Mouse (Mus musculus) neural tube, embryonic 14.5 days (tissue): Measurements from ENCODE around the gene Ewsr1. TPM values are rescaled to one million over a fixed set of nuclear protein-coding genes. Genes with fewer than 3 reads are reported as not detected.

Source experiments
- ATAC-seq: fragments of 200-750 bp; cut with Nextera tagmentation; 2 replicates; pipeline ENCODE4 v1.8.0; 2017; ENCODE audit warnings: low read depth, mild to moderate bottlenecking, moderate TSS enrichment, moderate library complexity
- H3K27ac ChIP-seq: fragments of 300-500 bp; sonication (generic); 2 replicates; pipeline ENCODE4 v1.5.1; 2014; ENCODE audit warnings: low read depth, mild to moderate bottlenecking, control low read depth, low read length, moderate library complexity, mixed read lengths
- H3K27me3 ChIP-seq: fragments of 300-500 bp; sonication (generic); 2 replicates; pipeline ENCODE4 v1.6.1; 2014; ENCODE audit warnings: low read length; ENCODE audit not compliant: control insufficient read depth, insufficient read depth
- H3K36me3 ChIP-seq: fragments of 300-500 bp; sonication (generic); 2 replicates; pipeline ENCODE4 v1.6.1; 2014; ENCODE audit warnings: low read length, mixed read lengths; ENCODE audit not compliant: control insufficient read depth, insufficient read depth
- H3K4me1 ChIP-seq: fragments of 300-500 bp; sonication (generic); 2 replicates; pipeline ENCODE4 v1.6.1; 2014; ENCODE audit warnings: low read length; ENCODE audit not compliant: control insufficient read depth, insufficient read depth
- H3K4me2 ChIP-seq: fragments of 300-500 bp; sonication (generic); 2 replicates; pipeline ENCODE4 v1.6.1; 2014; ENCODE audit warnings: mild to moderate bottlenecking, low read depth, low read length, control low read depth
- H3K4me3 ChIP-seq: fragments of 300-500 bp; sonication (generic); 2 replicates; pipeline ENCODE4 v1.5.1; 2014; ENCODE audit warnings: low read depth, low read length, control low read depth, mixed read lengths
- H3K9ac ChIP-seq: fragments of 300-500 bp; sonication (generic); replicated peaks from 2 replicates; pipeline ENCODE4 v1.6.1; 2014; ENCODE audit warnings: low read depth, mild to moderate bottlenecking, control low read depth, low read length, mixed read lengths
- H3K9me3 ChIP-seq: fragments of 300-500 bp; sonication (generic); 2 replicates; pipeline ENCODE4 v1.6.1; 2016; ENCODE audit warnings: low read length; ENCODE audit not compliant: control insufficient read depth
- WGBS: fragments of 180-500 bp; shearing (Covaris S2); extraction: QIAGEN DNeasy Blood & Tissue Kit; methylation state at CpG from one replicate; pipeline ENCODE4 v1.1.7; 2014; 5-methylcytosine and 5-hydroxymethylcytosine counted together
- polyA plus RNA-seq: library from polyadenylated mRNA; unstranded; fragments of >200 nt; fragmentation: Nextera tagmentation; extraction: Ambion mirVana; gene quantifications from 2 replicates; pipeline ENCODE4 v1.2.1, GENCODE M21; 2014

Ewsr1 gene
- polyA plus RNA-seq, result 320 and 364 TPM in 2 replicates

- Histone ChIP-seq H3K9ac (peak within 1 kb of the TSS; percentile 96), H3K4me1 (peaks cover 29% of the 10 kb centered on the region), H3K9me3 (no peaks in the 10 kb centered on the region), H3K36me3 (no peaks in the 10 kb centered on the region), H3K4me3 (peak within 1 kb of the TSS; percentile 100), H3K27ac (peak within 1 kb of the TSS; percentile 99), H3K27me3 (no peaks in the 10 kb centered on the region), H3K4me2 (peak within 1 kb of the TSS; percentile 93)
- ATAC-seq, result peak; percentile 90
- WGBS, result under 1% methylated on average over 79 of the region's 92 CpGs
Observed at GRCm38 (mm10) chr11:5098736-5099542, at the start of gene Ewsr1, which contains the start of gene Rhbdd3. Gene Ewsr1, minus strand, starts transcription at chr11:5099266. Gene Rhbdd3, plus strand, starts transcription at chr11:5098926.

- Histone ChIP-seq H3K4me1 (peaks cover 7% of the 10 kb centered on the region; the same call in 1 of the 2 replicates), H3K9ac (no peak overlapping the region), H3K27me3 (no peaks in the 10 kb centered on the region), H3K27ac (no peak overlapping the region), H3K4me2 (no peak overlapping the region), H3K36me3 (no peaks in the 10 kb centered on the region), H3K4me3 (no peak overlapping the region), H3K9me3 (no peaks in the 10 kb centered on the region)
- ATAC-seq, result no peak
- 81% methylated on average over 3 of the region's 3 CpGs for WGBS
Observed at GRCm38 (mm10) chr11:5145600-5145999, 46.5 kb upstream of the Ewsr1 start.

- 94% methylated on average over 2 of the region's 2 CpGs for WGBS
- H3K27ac ChIP-seq, result no peak overlapping the region
Observed at GRCm38 (mm10) chr11:5141965-5142364, 42.9 kb upstream of the Ewsr1 start.

GRCm38 (mm10) chr11:5141252-5141651, 42.2 kb upstream of the Ewsr1 start:
- Histone ChIP-seq H3K4me3 (no peak overlapping the region), H3K4me2 (no peak overlapping the region), H3K9me3 (no peaks in the 10 kb centered on the region), H3K36me3 (no peaks in the 10 kb centered on the region), H3K27me3 (no peaks in the 10 kb centered on the region), H3K27ac (no peak overlapping the region), H3K9ac (no peak overlapping the region), H3K4me1 (peaks cover 7% of the 10 kb centered on the region; the same call in 1 of the 2 replicates)
- no peak for ATAC-seq
- WGBS, result 87% methylated on average over 5 of the region's 5 CpGs

More at GRCm38 (mm10) chr11:5141965-5142364, 42.9 kb upstream of the Ewsr1 start:
- H3K4me2 ChIP-seq, result no peak overlapping the region
- H3K36me3 ChIP-seq, result no peaks in the 10 kb centered on the region
- no peak overlapping the region for H3K9ac ChIP-seq
- H3K9me3 ChIP-seq, result no peaks in the 10 kb centered on the region
- ATAC-seq, result no peak
- H3K27me3 ChIP-seq, result no peaks in the 10 kb centered on the region
- H3K4me3 ChIP-seq, result no peak overlapping the region
- H3K4me1 ChIP-seq, result peaks cover 7% of the 10 kb centered on the region; the same call in 1 of the 2 replicates

- H3K27me3 ChIP-seq, result no peaks in the 10 kb centered on the region
- peak; percentile 48 for ATAC-seq
- H3K4me2 ChIP-seq, result no peak overlapping the region
- H3K4me1 ChIP-seq, result peaks cover 7% of the 10 kb centered on the region; the same call in 1 of the 2 replicates
- no peak overlapping the region for H3K4me3 ChIP-seq
- no peak overlapping the region for H3K9ac ChIP-seq
- WGBS, result 45% methylated on average over 8 of the region's 8 CpGs
- H3K9me3 ChIP-seq, result no peaks in the 10 kb centered on the region
- no peak overlapping the region for H3K27ac ChIP-seq
- H3K36me3 ChIP-seq, result no peaks in the 10 kb centered on the region
Observed at GRCm38 (mm10) chr11:5140619-5141018, 41.6 kb upstream of the Ewsr1 start.

GRCm38 (mm10) chr11:5139372-5139771, 40.3 kb upstream of the Ewsr1 start:
- 87% methylated on average over 9 of the region's 9 CpGs for WGBS
- ATAC-seq, result no peak
- Histone ChIP-seq H3K4me3 (no peak overlapping the region), H3K27ac (no peak overlapping the region), H3K36me3 (no peaks in the 10 kb centered on the region), H3K9me3 (no peaks in the 10 kb centered on the region), H3K27me3 (no peaks in the 10 kb centered on the region), H3K9ac (no peak overlapping the region), H3K4me1 (peaks cover 7% of the 10 kb centered on the region; the same call in 1 of the 2 replicates), H3K4me2 (no peak overlapping the region)

GRCm38 (mm10) chr11:5138642-5139041, 39.6 kb upstream of the Ewsr1 start:
- Histone ChIP-seq H3K9me3 (no peaks in the 10 kb centered on the region), H3K4me3 (no peak overlapping the region), H3K27ac (no peak overlapping the region), H3K4me2 (no peak overlapping the region), H3K27me3 (no peaks in the 10 kb centered on the region), H3K36me3 (no peaks in the 10 kb centered on the region), H3K9ac (no peak overlapping the region), H3K4me1 (peaks cover 7% of the 10 kb centered on the region; the same call in 1 of the 2 replicates)
- ATAC-seq, result no peak
- WGBS, result 96% methylated on average over 2 of the region's 2 CpGs

GRCm38 (mm10) chr11:5135914-5136313, 36.8 kb upstream of the Ewsr1 start:
- 78% methylated on average over 11 of the region's 11 CpGs for WGBS
- H3K36me3 ChIP-seq, result no peaks in the 10 kb centered on the region

GRCm38 (mm10) chr11:5132751-5133150, 33.7 kb upstream of the Ewsr1 start:
- Histone ChIP-seq H3K36me3 (no peaks in the 10 kb centered on the region), H3K4me2 (no peak overlapping the region), H3K4me1 (peaks cover 10% of the 10 kb centered on the region), H3K4me3 (no peak overlapping the region), H3K27me3 (no peaks in the 10 kb centered on the region), H3K9ac (no peak overlapping the region), H3K9me3 (no peaks in the 10 kb centered on the region), H3K27ac (no peak overlapping the region)
- ATAC-seq, result no peak
- 83% methylated on average over 4 of the region's 4 CpGs for WGBS

More at GRCm38 (mm10) chr11:5135914-5136313, 36.8 kb upstream of the Ewsr1 start:
- Histone ChIP-seq H3K9me3 (no peaks in the 10 kb centered on the region), H3K4me1 (peaks cover 7% of the 10 kb centered on the region; the same call in 1 of the 2 replicates), H3K4me3 (no peak overlapping the region), H3K9ac (no peak overlapping the region), H3K4me2 (no peak overlapping the region), H3K27ac (no peak overlapping the region), H3K27me3 (no peaks in the 10 kb centered on the region)
- no peak for ATAC-seq
